Mouse (Mus musculus) lung, postnatal 0 days (tissue): Measurements from ENCODE around the gene Gsto2. TPM values are rescaled to one million over a fixed set of nuclear protein-coding genes. Genes with fewer than 3 reads are reported as not detected.
A peak's percentile ranks its signal among the peaks of the same experiment; 100 is the strongest.

Experiments used
- ATAC-seq: fragments of 200-750 bp; cut with Nextera tagmentation; 2 replicates; pipeline ENCODE4 v1.8.0; 2017; ENCODE audit warnings: moderate library complexity
- DNase-seq: peaks from one replicate; pipeline ENCODE4 v3.0.0-alpha.2; 2016; ENCODE audit warnings: low spot score
- H3K27ac ChIP-seq: fragments of 300-500 bp; sonication (generic); 2 replicates; pipeline ENCODE4 v1.5.1; 2014; ENCODE audit warnings: antibody characterized with exemption, mild to moderate bottlenecking, low read length, mixed read lengths
- H3K27me3 ChIP-seq: fragments of 300-500 bp; sonication (generic); replicated peaks from 2 replicates; pipeline ENCODE4 v1.6.1; 2014; ENCODE audit warnings: low read length, mixed read lengths; ENCODE audit not compliant: insufficient read depth
- H3K36me3 ChIP-seq: fragments of 300-500 bp; sonication (generic); 2 replicates; pipeline ENCODE4 v1.6.1; 2014; ENCODE audit warnings: low read length, mixed read lengths; ENCODE audit not compliant: insufficient read depth
- H3K4me1 ChIP-seq: fragments of 300-500 bp; sonication (generic); 2 replicates; pipeline ENCODE4 v1.6.1; 2014; ENCODE audit warnings: antibody characterized with exemption, low read depth, low read length, mixed read lengths; ENCODE audit not compliant: insufficient read depth
- H3K4me2 ChIP-seq: fragments of 300-500 bp; sonication (generic); replicated peaks from 2 replicates; pipeline ENCODE4 v1.6.1; 2014; ENCODE audit warnings: low read depth, mild to moderate bottlenecking, low read length, moderate library complexity, mixed read lengths
- H3K4me3 ChIP-seq: fragments of 300-500 bp; sonication (generic); 2 replicates; pipeline ENCODE4 v1.5.1; 2014; ENCODE audit warnings: low read depth, low read length
- H3K9ac ChIP-seq: fragments of 300-500 bp; sonication (generic); replicated peaks from 2 replicates; pipeline ENCODE4 v1.6.1; 2014; ENCODE audit warnings: low read depth, mild to moderate bottlenecking
- H3K9me3 ChIP-seq: fragments of 300-500 bp; sonication (generic); 2 replicates; pipeline ENCODE4 v1.6.1; 2016; ENCODE audit warnings: low read length, mixed read lengths
- CTCF ChIP-seq: IDR thresholded peaks from 2 replicates; pipeline ENCODE4 v1.5.1; 2016; ENCODE audit warnings: antibody characterized with exemption, mild to moderate bottlenecking
- EP300 ChIP-seq: IDR thresholded peaks from 2 replicates; pipeline ENCODE4 v1.6.1; 2016; ENCODE audit warnings: antibody characterized with exemption, mild to moderate bottlenecking, control low read depth
- WGBS: fragments of 180-500 bp; shearing (Covaris S2); extraction: QIAGEN DNeasy Blood & Tissue Kit; methylation state at CpG from one replicate; pipeline ENCODE4 v1.1.7; 2014; 5-methylcytosine and 5-hydroxymethylcytosine counted together
- polyA plus RNA-seq: library from polyadenylated mRNA; unstranded; fragments of >200 nt; fragmentation: Nextera tagmentation; extraction: Ambion mirVana; gene quantifications from 2 replicates; pipeline ENCODE4 v1.2.1, GENCODE M21; 2015

Gsto2 gene
- polyA plus RNA-seq, 1 experiment from 2014 or later, result 2.1 TPM

GRCm38 (mm10) chr19:47885886-47886285, 20.6 kb downstream of the Gsto2 start:
- no peak overlapping the region for H3K4me2 ChIP-seq
- H3K9me3 ChIP-seq, result no peaks in the 10 kb centered on the region
- H3K4me1 ChIP-seq, result peaks cover 8% of the 10 kb centered on the region; the same call in 1 of the 2 replicates
- H3K9ac ChIP-seq, result no peak overlapping the region
- TF ChIP-seq EP300 (no peak), CTCF (no peak)
- H3K36me3 ChIP-seq, result no peaks in the 10 kb centered on the region
- ATAC-seq (no peak), DNase-seq (peak; percentile 16)
- H3K27me3 ChIP-seq, result no peaks in the 10 kb centered on the region
- WGBS, result 54% methylated on average over 11 of the region's 11 CpGs
- no peak overlapping the region for H3K4me3 ChIP-seq
- 0 out of 2 replicates have a peak overlapping the region, but pooled peaks have one; percentile 39 for H3K27ac ChIP-seq

DNA sequence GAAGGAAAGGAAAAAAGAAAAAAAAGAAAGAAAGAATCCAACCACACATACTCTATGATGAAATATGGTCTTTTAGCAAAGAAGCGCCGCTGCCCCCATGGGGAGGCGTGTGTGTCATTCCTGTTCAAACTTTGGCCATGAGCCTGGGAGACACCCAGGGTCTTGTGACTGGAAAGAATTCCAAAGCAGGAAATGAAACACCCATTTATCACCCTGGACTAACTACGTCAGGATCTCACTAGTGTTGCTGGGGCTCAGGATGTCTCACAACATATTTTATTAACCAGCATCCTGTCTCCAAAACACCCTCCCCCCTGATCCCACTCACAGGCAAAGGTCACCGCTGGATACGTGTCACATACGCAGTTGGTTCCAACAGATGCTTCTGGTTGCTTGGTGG, 21.3 kb downstream of the Gsto2 start:
- peaks cover 8% of the 10 kb centered on the region; the same call in 1 of the 2 replicates for H3K4me1 ChIP-seq
- WGBS, result 14% methylated on average over 7 of the region's 7 CpGs
- H3K27ac ChIP-seq, result no peak overlapping the region
- DNase-seq, result peak; percentile 94
- peak; percentile 32 for TF ChIP-seq CTCF
- TF ChIP-seq EP300, result peak; percentile 97
- no peak overlapping the region for H3K4me3 ChIP-seq
- H3K9me3 ChIP-seq, result no peaks in the 10 kb centered on the region
- ATAC-seq, result peak; percentile 70
- no peaks in the 10 kb centered on the region for H3K36me3 ChIP-seq
- H3K4me2 ChIP-seq, result no peak overlapping the region
- no peaks in the 10 kb centered on the region for H3K27me3 ChIP-seq
- H3K9ac ChIP-seq, result no peak overlapping the region

- Histone ChIP-seq H3K4me2 (no peak overlapping the region), H3K36me3 (no peaks in the 10 kb centered on the region), H3K27ac (no peak overlapping the region), H3K4me3 (no peak overlapping the region), H3K9ac (no peak overlapping the region), H3K27me3 (no peaks in the 10 kb centered on the region), H3K4me1 (peaks cover 8% of the 10 kb centered on the region; the same call in 1 of the 2 replicates), H3K9me3 (no peaks in the 10 kb centered on the region)
- TF ChIP-seq CTCF (no peak), EP300 (no peak)
- ATAC-seq (no peak), DNase-seq (no peak)
- 83% methylated on average over 10 of the region's 10 CpGs for WGBS
These were observed 22.1 kb downstream of the Gsto2 start for GRCm38 (mm10) chr19:47887417-47887816.

DNA sequence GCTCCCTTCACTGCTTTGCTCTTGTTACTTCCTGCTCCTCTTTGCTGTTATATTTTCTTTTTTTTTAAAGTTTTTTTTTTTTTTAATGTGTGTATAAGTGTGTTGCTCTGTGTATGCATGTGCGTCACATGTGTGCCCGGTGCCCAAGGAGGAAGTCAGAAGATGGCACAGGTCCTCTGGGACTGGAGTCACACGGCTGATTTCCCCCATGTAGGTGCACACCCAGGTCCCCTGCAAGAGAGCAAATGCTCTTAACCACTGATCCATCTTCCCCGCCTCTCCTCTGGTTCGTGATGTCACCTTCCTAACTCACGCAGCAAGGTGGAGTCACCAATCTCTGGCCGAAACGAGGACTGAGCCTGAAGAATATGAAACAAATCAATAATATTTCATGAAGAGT, 22.7 kb downstream of the Gsto2 start:
- Histone ChIP-seq H3K27me3 (no peaks in the 10 kb centered on the region), H3K4me2 (no peak overlapping the region), H3K4me1 (peaks cover 8% of the 10 kb centered on the region; the same call in 1 of the 2 replicates), H3K9ac (no peak overlapping the region), H3K9me3 (no peaks in the 10 kb centered on the region), H3K27ac (no peak overlapping the region), H3K4me3 (no peak overlapping the region), H3K36me3 (0 out of 2 replicates have a peak, but pooled peaks cover under 1% of the 10 kb centered on the region)
- TF ChIP-seq CTCF (no peak), EP300 (no peak)
- DNase-seq (no peak), ATAC-seq (no peak)
- 87% methylated on average over 8 of the region's 8 CpGs for WGBS

DNA sequence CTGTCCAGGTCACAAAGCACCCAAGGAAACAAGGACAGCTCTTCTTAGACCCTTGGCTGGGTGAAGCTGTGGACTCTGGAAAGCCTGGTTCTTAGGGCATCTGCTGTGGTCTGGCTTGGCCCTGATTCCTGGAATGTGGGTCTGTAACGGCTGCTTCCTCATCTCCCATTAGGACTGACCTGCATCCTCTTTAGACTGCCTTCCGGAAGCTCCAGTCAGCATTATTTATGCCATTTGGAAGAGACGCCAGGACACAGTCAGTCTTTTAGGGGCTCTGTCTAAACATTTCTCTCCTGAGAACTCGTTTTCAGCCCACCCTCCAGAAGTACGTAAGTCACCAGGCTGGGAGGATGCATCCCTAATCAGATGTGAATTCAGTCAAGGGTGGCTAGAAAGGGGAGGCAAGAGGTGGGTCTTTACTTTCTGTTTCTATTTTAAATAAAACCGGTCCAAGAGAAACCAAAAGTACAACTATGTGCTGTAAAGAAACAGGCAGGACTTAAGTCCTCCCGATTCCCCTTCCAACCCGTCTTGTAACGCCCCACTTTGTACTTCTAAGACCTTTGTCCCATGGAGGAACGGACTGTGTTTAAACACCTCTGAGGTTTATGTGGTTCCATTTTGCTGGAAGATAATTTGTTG, 25.3 kb downstream of the Gsto2 start:
- peak; percentile 39 for ATAC-seq
- Histone ChIP-seq H3K4me3 (peak overlapping the region; percentile 23), H3K27me3 (no peaks in the 10 kb centered on the region), H3K9ac (no peak overlapping the region), H3K4me2 (peak overlapping the region; percentile 39), H3K9me3 (no peaks in the 10 kb centered on the region), H3K36me3 (peaks cover 18% of the 10 kb centered on the region; the same call in 1 of the 2 replicates), H3K27ac (peak overlapping the region; percentile 78), H3K4me1 (peaks cover 8% of the 10 kb centered on the region; the same call in 1 of the 2 replicates)
- TF ChIP-seq EP300, result peak; percentile 82
- no peak for TF ChIP-seq CTCF
- peak; percentile 72 for DNase-seq
- 25% methylated on average over 10 of the region's 10 CpGs for WGBS

- Histone ChIP-seq H3K27me3 (no peaks in the 10 kb centered on the region), H3K4me1 (no peaks in the 10 kb centered on the region; the same call in 1 of the 2 replicates), H3K4me2 (peak overlapping the region; percentile 39; the same call in 1 of the 2 replicates), H3K36me3 (peaks cover 27% of the 10 kb centered on the region), H3K27ac (peak overlapping the region; percentile 78), H3K9me3 (no peaks in the 10 kb centered on the region), H3K4me3 (no peak overlapping the region), H3K9ac (no peak overlapping the region)
- DNase-seq, result peak; percentile 81
- TF ChIP-seq EP300, result peak; percentile 61
- TF ChIP-seq CTCF, result no peak
- 45% methylated on average over 11 of the region's 11 CpGs for WGBS
- peak; percentile 80 for ATAC-seq
These were observed 26.4 kb downstream of the Gsto2 start for GRCm38 (mm10) chr19:47891562-47892312.
